Mouse (Mus musculus): ENCODE results near the gene Rpl13a. TPM values are rescaled to one million over a fixed set of nuclear protein-coding genes. Genes with fewer than 3 reads are reported as not detected.
A peak's percentile ranks its signal among the peaks of the same experiment; 100 is the strongest.

The Rpl13a gene
- polyA plus RNA-seq, 3 experiments from 2014 or later, result 6,216 to 8,178 (median 7,568) TPM

DNA sequence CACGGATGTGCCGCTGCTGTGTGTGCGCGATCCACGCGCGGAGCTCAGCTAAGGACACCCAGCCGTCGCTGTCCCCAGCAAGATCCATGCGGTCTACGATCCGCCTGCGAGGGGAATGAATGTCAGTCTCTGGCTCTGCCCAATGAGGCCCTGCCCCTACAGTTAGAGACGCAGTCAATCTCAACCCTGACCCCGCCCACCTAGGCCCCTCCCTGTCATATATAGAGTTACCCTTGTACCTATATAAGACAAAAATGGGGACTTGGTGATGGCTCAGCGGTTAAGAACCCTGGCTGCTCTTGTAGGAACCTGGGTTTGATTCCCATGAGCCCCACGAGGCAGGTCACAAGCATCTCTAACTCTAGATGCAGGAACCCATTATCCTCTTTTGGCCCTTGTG lies 40.0 kb downstream of the Rpl13a start:
- ATAC-seq, result no peak

DNA sequence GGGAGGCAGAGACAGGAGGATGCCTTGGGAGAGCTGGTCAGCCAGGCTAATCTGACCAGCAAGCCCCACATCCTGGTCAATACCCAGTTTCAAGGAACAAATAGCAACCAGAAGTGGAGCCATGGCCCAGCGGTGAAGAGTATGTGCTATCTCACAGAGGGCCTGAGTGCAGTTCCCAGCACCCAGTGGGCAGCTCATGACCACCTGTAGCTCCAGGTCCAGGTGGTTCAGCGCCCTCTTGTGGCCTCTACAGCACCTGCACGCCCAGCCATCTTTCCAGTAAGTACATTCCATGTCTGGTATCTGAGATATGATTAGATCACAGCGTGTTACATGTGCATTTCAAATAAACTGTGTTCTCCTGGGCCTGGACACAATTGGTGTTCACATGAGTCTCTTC lies 42.5 kb downstream of the Rpl13a start:
- no peak for ATAC-seq

- peak; percentile 36 for ATAC-seq
Measured at GRCm38 (mm10) chr7:45083300-45083890, 45.2 kb downstream of the Rpl13a start.

- peak; percentile 76 for ATAC-seq
Measured at GRCm38 (mm10) chr7:45082401-45083299, 45.9 kb downstream of the Rpl13a start.

DNA sequence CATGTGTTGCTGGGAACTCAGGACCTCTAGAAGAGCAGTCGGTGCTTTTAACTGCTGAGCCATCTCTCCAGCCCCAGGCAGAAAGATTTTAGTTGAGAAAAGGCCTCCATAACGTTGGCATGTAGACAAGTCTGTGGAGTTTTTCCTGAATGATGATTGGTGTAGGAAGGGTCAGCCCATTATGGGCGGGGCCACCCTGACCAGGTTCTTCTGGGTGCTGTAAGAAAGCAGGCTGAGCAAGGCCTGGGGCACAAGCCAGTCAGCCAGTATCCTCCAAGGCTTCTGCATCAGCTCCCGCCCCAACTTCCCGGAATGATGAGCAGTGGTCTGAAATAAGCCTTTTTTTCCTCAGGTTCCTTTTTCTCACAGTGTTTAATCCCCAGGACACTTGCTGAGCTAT lies 47.5 kb downstream of the Rpl13a start:
- ATAC-seq, result no peak

GRCm38 (mm10) chr7:45079856-45080255 lies 48.7 kb downstream of the Rpl13a start:
- peak; percentile 48 for ATAC-seq

GRCm38 (mm10) chr7:45078513-45078912 lies 50.0 kb downstream of the Rpl13a start:
- no peak for ATAC-seq

DNA sequence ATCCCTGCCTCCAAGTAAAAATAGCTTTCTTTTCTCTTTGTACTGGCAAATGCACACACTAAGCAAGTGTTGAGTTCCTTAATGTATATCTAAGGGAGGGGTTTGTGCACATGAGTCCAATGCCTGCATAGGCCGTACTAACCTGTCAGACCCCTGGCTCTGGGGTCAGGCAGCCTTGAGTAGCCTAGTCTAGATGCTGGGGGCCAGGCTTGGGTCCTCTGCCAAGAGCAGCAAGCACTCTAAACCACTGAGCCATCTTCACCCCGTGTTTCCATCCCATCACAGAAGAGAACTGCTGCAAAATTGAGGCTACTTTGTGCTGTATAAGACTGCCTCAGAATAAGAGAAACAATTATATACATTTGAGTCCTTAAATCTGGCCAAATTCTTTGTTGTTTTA lies 50.7 kb downstream of the Rpl13a start:
- ATAC-seq, result no peak

GRCm38 (mm10) chr7:45077322-45077721 lies 51.2 kb downstream of the Rpl13a start:
- ATAC-seq, result no peak

GRCm38 (mm10) chr7:45076501-45076900 lies 52.1 kb downstream of the Rpl13a start:
- ATAC-seq, result no peak

Other genes with a start within 250 kb of the Rpl13a start
- gene Med25, start 236.0 kb downstream of the Rpl13a start, polyA plus RNA-seq (2017; shearing (Covaris generic)), result 10 to 100 TPM in 2 of 3 experiments, 1 to 10 TPM in 1; 7.1 to 14.1 (median 11.1) TPM
- gene Fuz, start 232.7 kb downstream of the Rpl13a start, polyA plus RNA-seq (2017; shearing (Covaris generic)), result 10 to 100 TPM in 2 of 3 experiments, 1 to 10 TPM in 1; 8.0 to 15.3 (median 11.0) TPM
- 10 to 100 TPM in 1 of 3 experiments, 1 to 10 TPM in 2; 6.1 to 12.1 (median 7.1) TPM for gene Ap2a1, start 199.3 kb downstream of the Rpl13a start, polyA plus RNA-seq (2017; shearing (Covaris generic))
- gene Tsks, start 185.6 kb downstream of the Rpl13a start, polyA plus RNA-seq (2017; shearing (Covaris generic)), result not detected
- 1 to 10 TPM in 2 of 3 experiments, under 1 TPM in 1; 0.23 to 1.9 (median 1.5) TPM for gene Cpt1c, start 153.9 kb downstream of the Rpl13a start, polyA plus RNA-seq (2017; shearing (Covaris generic))
- gene Prmt1, start 142.2 kb downstream of the Rpl13a start, polyA plus RNA-seq (2017; shearing (Covaris generic)), result 10 to 100 TPM; 37.3 to 84.6 (median 70.6) TPM
- gene Irf3, start 131.1 kb downstream of the Rpl13a start, polyA plus RNA-seq (2017; shearing (Covaris generic)), result 100 to 1,000 TPM in 2 of 3 experiments, 10 to 100 TPM in 1; 83.6 to 119 (median 115) TPM
- 10 to 100 TPM; 21.0 to 29.3 (median 26.6) TPM for gene Bcl2l12, start 130.0 kb downstream of the Rpl13a start, polyA plus RNA-seq (2017; shearing (Covaris generic))
- 1 to 10 TPM; 7.4 to 8.9 (median 8.7) TPM for gene Scaf1, start 112.4 kb downstream of the Rpl13a start, polyA plus RNA-seq (2017; shearing (Covaris generic))
- 1 to 10 TPM; 3.2 to 6.5 (median 5.1) TPM for gene Rras, start 110.8 kb downstream of the Rpl13a start, polyA plus RNA-seq (2017; shearing (Covaris generic))
- 10 to 100 TPM in 1 of 3 experiments, 1 to 10 TPM in 2; 5.0 to 12.9 (median 9.8) TPM for gene Prr12, start 75.9 kb downstream of the Rpl13a start, polyA plus RNA-seq (2017; shearing (Covaris generic))
- gene Nosip, start 66.3 kb downstream of the Rpl13a start, polyA plus RNA-seq (2017; shearing (Covaris generic)), result 100 to 1,000 TPM; 129 to 164 (median 158) TPM
- 1 to 10 TPM; 2.0 to 2.3 (median 2.1) TPM for gene Prrg2, start 66.1 kb downstream of the Rpl13a start, polyA plus RNA-seq (2017; shearing (Covaris generic))
- gene Rcn3, start 36.5 kb downstream of the Rpl13a start, polyA plus RNA-seq (2017; shearing (Covaris generic)), result 1 to 10 TPM; 1.7 to 6.5 (median 5.7) TPM
- 1 to 10 TPM in 2 of 3 experiments, under 1 TPM in 1; 0.81 to 3.0 (median 1.8) TPM for gene Fcgrt, start 24.9 kb downstream of the Rpl13a start, polyA plus RNA-seq (2017; shearing (Covaris generic))
- gene Rps11, start 4.3 kb downstream of the Rpl13a start, polyA plus RNA-seq (2017; shearing (Covaris generic)), result 1,000 to 10,000 TPM; 3,557 to 4,924 (median 4,468) TPM
- gene Gm45713, start 7.5 kb upstream of the Rpl13a start, polyA plus RNA-seq (2017; shearing (Covaris generic)), result 1 to 10 TPM; 1.4 to 2.4 (median 1.6) TPM
- 100 to 1,000 TPM in 1 of 3 experiments, 10 to 100 TPM in 2; 70.2 to 108 (median 97.6) TPM for gene Flt3l, start 7.7 kb upstream of the Rpl13a start, polyA plus RNA-seq (2017; shearing (Covaris generic))
- 10 to 100 TPM; 42.9 to 50.6 (median 50.5) TPM for gene Pih1d1, start 25.5 kb upstream of the Rpl13a start, polyA plus RNA-seq (2017; shearing (Covaris generic))
- gene Aldh16a1, start 25.8 kb upstream of the Rpl13a start, polyA plus RNA-seq (2017; shearing (Covaris generic)), result 10 to 100 TPM; 15.2 to 32.1 (median 26.6) TPM
- under 1 TPM in 1 of 3 experiments, not detected in 2; 0.16 TPM for gene Slc17a7, start 35.2 kb upstream of the Rpl13a start, polyA plus RNA-seq (2017; shearing (Covaris generic))
- gene Gfy, start 50.8 kb upstream of the Rpl13a start, polyA plus RNA-seq (2017; shearing (Covaris generic)), result not detected
- gene Pth2, start 52.2 kb upstream of the Rpl13a start, polyA plus RNA-seq (2017; shearing (Covaris generic)), result not detected
- under 1 TPM in 1 of 3 experiments, not detected in 2; 0.24 TPM for gene Ccdc155, start 76.1 kb upstream of the Rpl13a start, polyA plus RNA-seq (2017; shearing (Covaris generic))
- gene Dkkl1, start 83.4 kb upstream of the Rpl13a start, polyA plus RNA-seq (2017; shearing (Covaris generic)), result 10 to 100 TPM; 17.5 to 50.4 (median 28.3) TPM
- gene Tead2, start 87.0 kb upstream of the Rpl13a start, polyA plus RNA-seq (2017; shearing (Covaris generic)), result 1 to 10 TPM; 2.0 to 4.2 (median 3.2) TPM
- 100 to 1,000 TPM; 390 to 554 (median 476) TPM for gene Cd37, start 110.4 kb upstream of the Rpl13a start, polyA plus RNA-seq (2017; shearing (Covaris generic))
- not detected for gene Slc6a16, start 112.3 kb upstream of the Rpl13a start, polyA plus RNA-seq (2017; shearing (Covaris generic))
- under 1 TPM in 1 of 3 experiments, not detected in 2; 0.50 TPM for gene Slc6a21, start 148.8 kb upstream of the Rpl13a start, polyA plus RNA-seq (2017; shearing (Covaris generic))
- gene Trpm4, start 205.0 kb upstream of the Rpl13a start, polyA plus RNA-seq (2017; shearing (Covaris generic)), result 10 to 100 TPM; 17.2 to 21.7 (median 19.3) TPM
- not detected for gene Hrc, start 206.5 kb upstream of the Rpl13a start, polyA plus RNA-seq (2017; shearing (Covaris generic))
- gene Ppfia3, start 238.3 kb upstream of the Rpl13a start, polyA plus RNA-seq (2017; shearing (Covaris generic)), result under 1 TPM in 2 of 3 experiments, not detected in 1; 0.19 to 0.60 TPM
- not detected for gene Lin7b, start 241.8 kb upstream of the Rpl13a start, polyA plus RNA-seq (2017; shearing (Covaris generic))